Mouse (Mus musculus) right cerebral cortex, postnatal 25 days (tissue): ENCODE data around the gene 9530003J23Rik.
"Not testable (repeated sequence)": the region's sequence is repeated elsewhere in the genome, so short reads cannot be mapped to it uniquely, and the experiment has no call there.

Experiments used
- DNase-seq: peaks from one replicate; pipeline ENCODE4 v3.0.0; 2022

The 9530003J23Rik gene

GRCm38 (mm10) chr10:117224102-117224990 is 14.2 kb downstream of the 9530003J23Rik start, which contains the start of gene Yeats4:
Gene Yeats4 (minus strand): TSS chr10:117224507.
- peak; percentile 97 for DNase-seq

DNA sequence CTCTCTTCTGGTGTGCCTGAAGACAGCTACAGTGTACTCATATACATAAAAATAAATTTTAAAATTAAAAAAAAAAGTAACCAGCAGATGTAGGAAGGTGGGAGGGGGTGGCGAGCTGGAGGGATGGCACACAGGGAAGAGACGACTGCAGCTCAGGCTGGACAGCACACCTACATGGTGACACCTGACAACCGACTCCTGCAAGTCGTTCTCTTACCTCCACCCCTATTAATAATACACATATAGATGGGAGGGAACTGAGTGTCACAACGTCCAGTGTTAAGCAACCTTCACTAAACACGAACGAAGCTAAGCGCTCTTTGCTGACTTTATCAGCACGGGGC is 14.8 kb downstream of the 9530003J23Rik start:
- no peak for DNase-seq

DNA sequence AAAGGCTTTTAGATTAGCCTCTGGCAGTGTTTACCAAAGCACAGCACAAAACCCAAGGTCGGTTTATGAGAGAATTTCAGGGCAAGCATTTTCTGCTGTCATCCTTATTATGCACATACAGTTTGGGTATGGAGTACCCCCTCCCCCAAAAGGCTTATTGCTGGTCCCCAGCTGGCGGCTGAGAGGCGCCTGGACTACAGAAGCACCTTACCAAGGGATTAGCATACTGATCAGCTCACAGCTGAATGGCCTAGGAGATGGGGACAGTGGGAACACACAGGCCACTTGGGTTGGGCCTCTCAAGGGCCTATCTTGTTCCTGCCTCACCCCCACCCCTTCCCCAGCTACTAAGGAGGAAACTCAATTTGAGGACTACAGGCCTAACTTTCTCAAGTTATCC is 15.7 kb downstream of the 9530003J23Rik start:
- DNase-seq: no peak

DNA sequence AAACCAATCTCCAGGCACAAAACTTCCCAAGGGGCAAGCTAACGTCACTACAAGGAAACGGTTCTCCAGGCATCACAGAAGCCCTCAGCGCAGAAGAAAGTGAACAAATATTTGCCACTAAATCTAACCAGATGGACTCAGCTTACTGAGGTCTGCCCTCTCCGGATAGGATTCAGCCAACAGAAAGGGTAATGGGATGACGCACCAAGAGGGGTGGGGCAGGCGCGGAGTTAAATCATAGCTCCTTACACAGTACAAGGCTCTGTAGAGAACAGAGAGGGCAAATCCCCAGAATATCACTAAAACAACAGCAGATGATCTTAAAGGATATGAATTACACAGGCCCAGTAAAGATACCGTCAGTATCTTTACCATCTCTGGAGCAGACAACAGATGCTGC is 20.2 kb downstream of the 9530003J23Rik start:
- DNase-seq: no peak

GRCm38 (mm10) chr10:117217246-117217840 is 21.2 kb downstream of the 9530003J23Rik start:
- no peak for DNase-seq

GRCm38 (mm10) chr10:117216793-117217192 is 21.7 kb downstream of the 9530003J23Rik start:
- no peak for DNase-seq

DNA sequence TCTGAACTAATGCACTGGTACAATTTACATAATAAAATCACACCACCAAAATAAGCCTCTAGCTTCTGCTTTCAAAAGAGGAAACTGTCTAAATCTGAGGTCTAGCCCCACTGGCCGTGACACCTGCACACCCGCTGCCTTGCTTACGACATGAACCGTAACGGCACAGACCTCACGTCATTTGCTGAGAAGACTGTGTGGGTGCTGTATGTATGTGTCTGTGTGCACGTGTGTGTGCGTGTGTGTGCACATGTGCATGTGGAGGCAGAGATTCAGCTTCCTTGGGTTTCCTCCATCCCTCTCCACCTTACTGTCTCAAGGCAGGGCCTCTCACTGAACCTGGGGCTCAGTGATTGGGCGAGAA is 22.4 kb downstream of the 9530003J23Rik start:
- no peak for DNase-seq

GRCm38 (mm10) chr10:117215409-117216131 is 22.9 kb downstream of the 9530003J23Rik start:
- no peak for DNase-seq

- no peak for DNase-seq
Measured at GRCm38 (mm10) chr10:117211023-117211422, 27.5 kb downstream of the 9530003J23Rik start.

DNA sequence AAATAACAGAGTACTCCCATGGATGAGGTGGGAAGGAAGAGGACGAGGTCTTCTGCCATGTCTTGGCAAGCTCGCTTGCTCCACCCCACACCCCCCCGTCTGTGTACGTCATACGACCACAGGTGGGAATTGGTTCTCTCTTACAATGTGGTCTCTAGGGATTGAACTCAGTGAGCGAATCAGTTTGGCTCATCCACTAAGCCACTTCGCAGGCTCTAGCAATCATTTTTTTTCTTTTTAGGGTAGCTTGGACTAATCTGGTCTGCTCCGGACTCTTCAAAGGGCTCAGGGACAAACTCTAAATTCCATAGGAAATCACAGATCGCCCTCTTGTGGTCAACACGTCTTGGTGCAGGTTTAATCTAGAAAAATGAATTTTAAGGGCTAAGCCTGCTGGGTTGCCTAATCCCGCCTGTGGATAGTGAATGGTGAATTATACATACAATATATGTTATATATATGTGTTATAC is 29.0 kb downstream of the 9530003J23Rik start:
- DNase-seq: no peak

GRCm38 (mm10) chr10:117208787-117209186 is 29.7 kb downstream of the 9530003J23Rik start:
- not testable (repeated sequence) for DNase-seq

DNA sequence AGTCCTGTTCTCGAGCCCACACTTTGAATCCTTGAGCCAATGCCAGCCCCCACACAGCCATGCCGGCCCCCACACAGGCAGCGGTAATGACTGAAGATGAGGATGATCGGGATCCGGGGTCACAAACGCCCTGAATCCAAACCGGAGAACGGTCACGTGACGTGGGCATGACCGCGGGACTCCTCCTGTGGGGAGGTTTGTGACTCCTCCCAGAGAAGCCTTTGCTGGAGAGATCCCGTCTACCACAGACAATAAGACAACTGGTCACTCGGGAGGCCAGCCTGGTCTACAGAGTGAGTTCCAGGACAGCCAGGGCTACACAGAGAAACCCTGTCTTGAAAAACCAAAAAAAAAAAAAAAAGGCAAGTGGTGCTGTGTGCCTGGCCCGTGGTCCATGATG is 30.3 kb downstream of the 9530003J23Rik start:
- DNase-seq: no peak

DNA sequence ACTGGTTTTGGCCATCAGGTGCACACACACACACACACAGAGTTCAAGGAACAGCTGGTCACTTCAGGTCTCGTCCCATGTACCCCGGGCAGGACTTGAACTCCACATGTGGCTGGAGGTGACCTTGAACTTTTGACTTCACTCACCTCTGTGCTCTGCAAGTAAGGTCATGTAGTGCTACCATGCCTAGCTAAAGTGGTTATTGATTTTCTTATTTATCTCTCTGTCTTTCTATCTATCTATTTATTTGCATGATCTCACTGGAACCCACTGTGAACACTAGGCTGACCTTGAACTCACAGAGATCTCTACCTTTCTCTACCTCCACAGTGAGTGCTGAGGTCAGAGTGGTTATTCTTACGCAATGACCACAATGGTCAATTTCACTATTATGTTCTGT is 32.4 kb downstream of the 9530003J23Rik start:
- DNase-seq: no peak

- DNase-seq: no peak
Measured at GRCm38 (mm10) chr10:117203558-117203981, 34.9 kb downstream of the 9530003J23Rik start.

DNA sequence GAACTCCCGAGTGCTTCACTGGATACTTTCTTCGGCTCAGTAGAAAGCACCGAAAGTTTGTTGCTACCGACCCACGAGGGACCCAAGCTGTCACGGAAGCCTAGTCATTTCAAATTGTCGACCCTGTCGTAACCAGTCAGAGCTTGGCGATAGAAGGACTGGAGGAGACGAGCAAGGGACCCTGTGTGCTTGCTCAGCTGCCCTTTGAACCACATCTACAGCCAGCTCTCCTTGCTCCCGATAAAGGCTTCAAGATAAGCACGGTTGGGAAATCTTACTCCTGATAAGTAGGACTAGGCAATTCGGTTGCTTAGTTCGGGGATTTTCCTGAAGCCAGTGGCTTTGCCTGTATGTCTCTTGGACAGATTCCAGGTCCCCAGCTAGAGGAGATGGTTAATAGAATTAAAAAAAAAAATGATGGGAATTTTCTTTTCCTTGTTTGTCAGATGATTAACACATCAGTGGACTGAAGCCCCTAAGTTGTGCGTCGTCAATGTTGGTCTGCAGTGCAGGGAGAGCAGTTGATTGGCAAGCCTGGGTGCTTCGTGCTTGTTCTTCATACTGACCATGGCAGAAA is 35.4 kb downstream of the 9530003J23Rik start:
- no peak for DNase-seq

DNA sequence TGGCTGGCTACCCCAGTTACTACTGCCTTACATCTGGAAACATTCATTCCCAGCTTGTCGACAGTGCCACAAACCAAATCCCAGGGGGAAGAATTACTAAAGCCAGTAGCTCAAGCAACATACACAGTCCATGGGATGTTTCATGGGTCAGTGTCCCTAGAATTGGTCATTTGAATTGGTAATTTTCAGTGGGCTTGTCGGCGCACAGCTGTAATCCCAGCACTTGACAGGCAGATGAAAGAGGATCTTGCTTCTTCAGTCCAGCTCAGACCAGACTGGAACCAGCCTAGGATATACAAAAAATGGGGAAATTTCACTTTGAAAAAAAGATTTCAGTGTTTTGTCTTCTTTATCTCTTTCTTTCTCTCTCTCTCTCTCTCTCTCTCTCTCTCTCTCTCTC is 38.8 kb downstream of the 9530003J23Rik start:
- no peak for DNase-seq

- no peak for DNase-seq
Measured at GRCm38 (mm10) chr10:117196696-117197095, 41.8 kb downstream of the 9530003J23Rik start.

GRCm38 (mm10) chr10:117195748-117196147 is 42.8 kb downstream of the 9530003J23Rik start:
- DNase-seq: no peak

GRCm38 (mm10) chr10:117195005-117195404 is 43.5 kb downstream of the 9530003J23Rik start:
- DNase-seq: no peak

DNA sequence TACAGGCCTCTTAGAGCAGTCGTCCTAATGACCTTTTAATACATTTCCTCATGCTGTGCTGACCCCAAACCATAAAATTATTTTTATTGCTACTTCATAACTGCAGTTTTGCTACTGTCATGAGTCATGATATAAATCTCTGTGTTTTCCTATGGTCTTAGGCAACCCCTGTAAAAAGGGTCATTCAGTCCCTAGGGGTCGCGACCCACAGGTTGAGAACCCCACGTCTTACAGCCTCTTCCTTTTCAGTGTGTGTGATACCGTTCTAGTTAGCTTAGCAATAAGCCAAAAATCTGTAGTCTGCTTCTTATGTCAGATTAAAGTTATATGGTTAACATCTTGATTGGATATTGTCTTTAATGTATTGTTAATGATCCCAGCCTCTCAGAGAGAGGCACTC is 45.1 kb downstream of the 9530003J23Rik start:
- DNase-seq: no peak

- no peak for DNase-seq
Measured at GRCm38 (mm10) chr10:117185399-117186089, 53.0 kb downstream of the 9530003J23Rik start.
